In genomic region chr15:83534960-83535889, GRCm38 (mm10) we compare ENCODE assay signal across 12 mouse cellular contexts. TPM values are rescaled to one million over a fixed set of nuclear protein-coding genes. Genes with fewer than 3 reads are reported as not detected.
DNase-seq lines count a peak whose midpoint lies in the region; ATAC-seq and TF ChIP-seq lines count a peak whose summit lies in the region.
"Had no signal": no experiment of that assay in that cellular context is flagged by ENCODE, and none has a peak within 500 bp of the region (broad histone marks: within the 10 kb centered on the region; RNA-seq: fewer than 3 reads in every experiment).

No protein-coding gene starts in this region.

- H3K4me1 ChIP-seq in limb, embryonic 10.5 days: no peaks in the 10 kb centered on the region
- no peaks in the 10 kb centered on the region; the same call in 1 of the 2 replicates for H3K4me1 ChIP-seq in stomach, postnatal 0 days (replicated peaks; ENCODE audit: control insufficient read depth, insufficient read depth)
- H3K4me1 ChIP-seq: limb, embryonic 12.5 days had no signal

- TF ChIP-seq EP300 in stomach, postnatal 0 days (optimal IDR thresholded peaks at IDR 0.05): no peak

- H3K4me2 ChIP-seq in stomach, postnatal 0 days (replicated peaks; ENCODE audit: low read depth): no peak overlapping the region
- H3K4me2 ChIP-seq: limb, embryonic 12.5 days had no signal

- DNase-seq in adrenal gland, adult 2 months: peak; percentile 58
- DNase-seq in adrenal gland, postnatal 4 days (ENCODE audit: low spot score in 2 of 2): no peak
- DNase-seq in ovary, postnatal 36 days (ENCODE audit: low spot score): peak; percentile 48
- no peak for DNase-seq in ovary, postnatal 10 days (ENCODE audit: low spot score)
- DNase-seq in limb, embryonic 10.5 days (ENCODE audit: low spot score): no peak
- DNase-seq in stomach, postnatal 0 days (ENCODE audit: low spot score): peak; percentile 70
- DNase-seq in right cerebral cortex, adult 18-20 months: no peak
- no peak for DNase-seq in cerebellum, adult 8-10 months
- DNase-seq: right cerebral cortex, postnatal 4 days had no signal

- ATAC-seq in stomach, postnatal 0 days (ENCODE audit: low FRiP score, low TSS enrichment): peak; percentile 82
- ATAC-seq: forebrain, embryonic 16.5 days had no signal

- H3K36me3 ChIP-seq in limb, embryonic 10.5 days: no peaks in the 10 kb centered on the region
- H3K36me3 ChIP-seq in stomach, postnatal 0 days (ENCODE audit: control insufficient read depth, insufficient read depth, low read length): no peaks in the 10 kb centered on the region
- H3K36me3 ChIP-seq: limb, embryonic 12.5 days had no signal

- peaks cover 6% of the 10 kb centered on the region; the same call in 1 of the 2 replicates for H3K27me3 ChIP-seq in limb, embryonic 10.5 days (ENCODE audit: low read depth, poor library complexity, severe bottlenecking)
- H3K27me3 ChIP-seq in stomach, postnatal 0 days (ENCODE audit: control insufficient read depth, insufficient read depth, low read length): no peaks in the 10 kb centered on the region

- H3K4me3 ChIP-seq in limb, embryonic 10.5 days: no peak overlapping the region
- H3K4me3 ChIP-seq in stomach, postnatal 0 days (ENCODE audit: low read depth, low read length): no peak overlapping the region
- H3K4me3 ChIP-seq: limb, embryonic 12.5 days had no signal

- TF ChIP-seq CTCF in stomach, postnatal 0 days (IDR thresholded peaks at IDR 0.05; ENCODE audit: low read depth): no peak

- 89% methylated on average over 17 of the region's 17 CpGs for WGBS in limb, embryonic 10.5 days
- WGBS in stomach, postnatal 0 days: 46% methylated on average over 17 of the region's 17 CpGs

- H3K9me3 ChIP-seq in limb, embryonic 10.5 days (replicated peaks): no peaks in the 10 kb centered on the region
- no peaks in the 10 kb centered on the region for H3K9me3 ChIP-seq in stomach, postnatal 0 days (ENCODE audit: control insufficient read depth, low read length)
- H3K9me3 ChIP-seq: limb, embryonic 12.5 days had no signal

- H3K9ac ChIP-seq in stomach, postnatal 0 days (ENCODE audit: low read length): no peak overlapping the region; the same call in 1 of the 2 replicates
- H3K9ac ChIP-seq: limb, embryonic 12.5 days had no signal

- H3K27ac ChIP-seq in limb, embryonic 10.5 days: 0 out of 2 replicates have a peak overlapping the region, but pooled peaks have one; percentile 15
- peak overlapping the region; percentile 58; the same call in 1 of the 2 replicates for H3K27ac ChIP-seq in stomach, postnatal 0 days (replicated peaks)
- H3K27ac ChIP-seq: limb, embryonic 12.5 days had no signal

RNA-seq across cellular contexts. Expression of gene Bik, which starts 8.6 kb away (rescaled TPM):
- total RNA-seq in adrenal gland, adult 2 months (2021): 1 to 10 TPM; 3.2 to 7.3 TPM
- 9.1 and 11.4 TPM in 2 replicates for polyA plus RNA-seq in adrenal gland, adult 2 months (2012; rRNA removed)
- total RNA-seq in adrenal gland, postnatal 4 days (2021): 1 to 10 TPM; 8.2 to 9.1 TPM
- 1.7 and 2.6 TPM in 2 replicates for polyA plus RNA-seq in limb, embryonic 10.5 days (2016; fragmentation: Nextera tagmentation; extraction: Ambion mirVana)
- polyA plus RNA-seq in stomach, postnatal 0 days (2015; fragmentation: Nextera tagmentation; extraction: Ambion mirVana): 4.2 and 5.2 TPM in 2 replicates
- total RNA-seq: common myeloid progenitor, adult 5-6 weeks had no signal

RNA-seq across cellular contexts. Expression of gene Ttll1, which starts 24.5 kb away (rescaled TPM):
- total RNA-seq in adrenal gland, adult 2 months (2021): 10 to 100 TPM in 1 of 2 experiments, 1 to 10 TPM in 1; 7.4 to 13.6 TPM
- 4.5 and 4.7 TPM in 2 replicates for polyA plus RNA-seq in adrenal gland, adult 2 months (2012; rRNA removed)
- total RNA-seq in adrenal gland, postnatal 4 days (2021): 10 to 100 TPM in 1 of 2 experiments, 1 to 10 TPM in 1; 9.8 to 11.3 TPM
- polyA plus RNA-seq in limb, embryonic 10.5 days (2016; fragmentation: Nextera tagmentation; extraction: Ambion mirVana): 22.0 and 25.8 TPM in 2 replicates
- 10.2 and 11.4 TPM in 2 replicates for polyA plus RNA-seq in stomach, postnatal 0 days (2015; fragmentation: Nextera tagmentation; extraction: Ambion mirVana)

RNA-seq across cellular contexts. Expression of gene Tspo, which starts 28.2 kb away (rescaled TPM):
- total RNA-seq in adrenal gland, adult 2 months (2021): 100 to 1,000 TPM; 298 to 606 TPM
- 1,564 and 1,830 TPM in 2 replicates for polyA plus RNA-seq in adrenal gland, adult 2 months (2012; rRNA removed)
- total RNA-seq in adrenal gland, postnatal 4 days (2021): 100 to 1,000 TPM; 168 to 169 TPM
- 56.8 and 60.5 TPM in 2 replicates for polyA plus RNA-seq in limb, embryonic 10.5 days (2016; fragmentation: Nextera tagmentation; extraction: Ambion mirVana)
- 277 and 284 TPM in 2 replicates for polyA plus RNA-seq in stomach, postnatal 0 days (2015; fragmentation: Nextera tagmentation; extraction: Ambion mirVana)

RNA-seq across cellular contexts. Expression of gene Mcat, which starts 28.4 kb away (rescaled TPM):
- 10 to 100 TPM; 26.2 to 45.8 TPM for total RNA-seq in adrenal gland, adult 2 months (2021)
- polyA plus RNA-seq in adrenal gland, adult 2 months (2012; rRNA removed): 86.0 and 113 TPM in 2 replicates
- 10 to 100 TPM; 38.1 to 43.3 TPM for total RNA-seq in adrenal gland, postnatal 4 days (2021)
- 50.8 and 54.1 TPM in 2 replicates for polyA plus RNA-seq in limb, embryonic 10.5 days (2016; fragmentation: Nextera tagmentation; extraction: Ambion mirVana)
- 24.9 and 25.5 TPM in 2 replicates for polyA plus RNA-seq in stomach, postnatal 0 days (2015; fragmentation: Nextera tagmentation; extraction: Ambion mirVana)

RNA-seq across cellular contexts. Expression of gene Ttll12, which starts 59.7 kb away (rescaled TPM):
- 10 to 100 TPM; 31.7 to 46.2 TPM for total RNA-seq in adrenal gland, adult 2 months (2021)
- polyA plus RNA-seq in adrenal gland, adult 2 months (2012; rRNA removed): 47.4 and 48.0 TPM in 2 replicates
- total RNA-seq in adrenal gland, postnatal 4 days (2021): 10 to 100 TPM; 26.1 to 26.8 TPM
- 63.8 and 71.0 TPM in 2 replicates for polyA plus RNA-seq in limb, embryonic 10.5 days (2016; fragmentation: Nextera tagmentation; extraction: Ambion mirVana)
- 17.3 and 17.6 TPM in 2 replicates for polyA plus RNA-seq in stomach, postnatal 0 days (2015; fragmentation: Nextera tagmentation; extraction: Ambion mirVana)

Comparison
In these comparisons a context has a peak if more than half of its experiments do, and no peak if none do; other contexts are left out.
1. DNase-seq: peak in adrenal gland, adult 2 months (single experiment), ovary, postnatal 36 days (single experiment) and stomach, postnatal 0 days (single experiment); none in adrenal gland, postnatal 4 days (0 of 2), ovary, postnatal 10 days (single experiment), limb, embryonic 10.5 days (single experiment), right cerebral cortex, adult 18-20 months (single experiment) and cerebellum, adult 8-10 months (single experiment).